Mouse (Mus musculus): ENCODE data around the gene Rgl1. TPM values are rescaled to one million over a fixed set of nuclear protein-coding genes. Genes with fewer than 3 reads are reported as not detected.
A peak's percentile ranks its signal among the peaks of the same experiment; 100 is the strongest.

The Rgl1 gene
- polyA plus RNA-seq, 1 experiment from 2014 or later: 48.3 TPM

DNA sequence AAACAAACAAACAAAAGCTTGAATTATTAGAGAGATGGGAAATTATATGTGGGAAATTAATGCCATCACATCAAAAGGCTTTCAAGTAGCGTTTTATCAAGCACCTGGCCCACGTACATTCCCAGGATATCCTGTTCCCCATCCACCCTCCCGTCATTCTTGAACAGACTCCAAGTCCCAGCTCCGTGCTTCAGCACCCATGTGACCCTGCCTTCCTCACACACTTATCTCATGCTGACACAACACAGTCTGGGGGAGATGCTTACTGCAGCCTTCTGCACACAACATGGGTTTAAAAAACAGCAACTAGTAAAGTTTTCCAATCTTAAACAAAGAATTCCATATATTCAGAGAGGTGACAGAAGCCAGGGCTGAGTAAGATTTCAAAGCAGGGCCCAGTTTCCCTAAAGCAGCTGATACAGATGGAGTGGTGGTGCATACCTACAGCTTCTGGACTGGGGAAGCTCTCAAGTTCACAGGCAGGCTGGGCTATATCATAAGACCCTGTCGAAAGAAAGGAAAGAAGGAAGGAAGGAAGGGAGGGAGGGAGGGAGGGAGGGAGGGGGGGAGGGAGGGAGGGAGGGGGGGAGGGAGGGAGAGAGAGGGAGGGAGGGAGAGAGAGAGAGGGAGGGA lies 38.4 kb downstream of the Rgl1 start:
- Histone ChIP-seq H3K9me3 (replicated peaks; ENCODE audit: control insufficient read depth, low read length) (no peaks in the 10 kb centered on the region), H3K36me3 (ENCODE audit: control insufficient read depth, insufficient read depth, low read length) (no peaks in the 10 kb centered on the region), H3K4me3 (replicated peaks; ENCODE audit: low read length) (no peak overlapping the region), H3K4me2 (ENCODE audit: low read depth, low read length) (no peak overlapping the region), H3K4me1 (ENCODE audit: control insufficient read depth, insufficient read depth, low read length) (no peaks in the 10 kb centered on the region), H3K9ac (ENCODE audit: low read length) (no peak overlapping the region), H3K27me3 (ENCODE audit: control insufficient read depth, insufficient read depth, low read length) (no peaks in the 10 kb centered on the region), H3K27ac (ENCODE audit: low read length) (no peak overlapping the region)
- no peak for ATAC-seq (ENCODE audit: insufficient read depth, low FRiP score)
- WGBS: 41% methylated on average over 4 of the region's 5 CpGs

DNA sequence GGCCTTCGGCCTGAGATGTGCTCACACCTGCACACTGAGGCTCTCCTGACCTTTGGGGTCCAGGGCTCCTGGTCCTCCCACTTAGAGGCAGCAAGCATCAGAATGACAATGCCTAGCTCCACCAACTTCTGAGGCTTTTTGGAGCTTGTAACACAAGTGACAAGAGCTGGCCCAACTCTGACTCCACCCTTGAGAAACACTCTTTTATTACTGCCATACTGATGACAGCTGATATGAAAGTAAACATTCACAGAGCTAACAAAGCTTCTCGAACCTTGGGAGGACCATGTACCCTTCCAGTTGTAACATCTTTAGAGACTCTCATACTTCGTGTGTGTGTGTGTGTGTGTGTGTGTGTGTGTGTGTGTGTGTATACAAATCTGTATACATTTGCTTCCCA lies 40.1 kb downstream of the Rgl1 start:
- 54% methylated on average over 3 of the region's 3 CpGs for WGBS
- H3K27me3 ChIP-seq (ENCODE audit: control insufficient read depth, insufficient read depth, low read length): no peaks in the 10 kb centered on the region
- no peak for ATAC-seq (ENCODE audit: insufficient read depth, low FRiP score)
- no peak overlapping the region for H3K4me3 ChIP-seq (replicated peaks; ENCODE audit: low read length)
- no peak overlapping the region for H3K27ac ChIP-seq (ENCODE audit: low read length)
- H3K4me1 ChIP-seq (ENCODE audit: control insufficient read depth, insufficient read depth, low read length): no peaks in the 10 kb centered on the region
- no peaks in the 10 kb centered on the region for H3K36me3 ChIP-seq (ENCODE audit: control insufficient read depth, insufficient read depth, low read length)
- H3K9ac ChIP-seq (ENCODE audit: low read length): no peak overlapping the region
- H3K4me2 ChIP-seq (ENCODE audit: low read depth, low read length): no peak overlapping the region
- H3K9me3 ChIP-seq (replicated peaks; ENCODE audit: control insufficient read depth, low read length): no peaks in the 10 kb centered on the region

DNA sequence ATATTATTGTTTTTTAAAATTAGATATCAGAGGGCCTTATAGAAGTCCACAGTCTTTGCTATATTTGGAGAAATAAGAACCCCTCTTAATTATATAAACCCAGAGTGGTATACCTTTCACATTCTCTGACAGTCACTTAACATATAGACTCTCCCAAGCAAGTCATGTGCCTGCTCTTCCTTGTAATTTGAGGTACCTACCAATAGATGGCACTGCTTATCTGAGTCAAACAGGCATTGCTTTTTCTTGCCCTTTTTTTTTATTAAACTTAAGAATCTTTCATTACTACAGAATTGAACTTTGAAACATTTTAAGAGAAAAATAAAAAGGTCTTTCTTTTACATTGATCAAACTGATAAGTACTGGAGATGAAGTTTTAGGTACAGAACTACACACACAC lies 41.9 kb downstream of the Rgl1 start:
- Histone ChIP-seq H3K4me1 (ENCODE audit: control insufficient read depth, insufficient read depth, low read length) (no peaks in the 10 kb centered on the region), H3K27ac (ENCODE audit: low read length) (no peak overlapping the region), H3K4me2 (ENCODE audit: low read depth, low read length) (no peak overlapping the region), H3K9me3 (replicated peaks; ENCODE audit: control insufficient read depth, low read length) (no peaks in the 10 kb centered on the region), H3K27me3 (ENCODE audit: control insufficient read depth, insufficient read depth, low read length) (no peaks in the 10 kb centered on the region), H3K4me3 (replicated peaks; ENCODE audit: low read length) (no peak overlapping the region), H3K36me3 (ENCODE audit: control insufficient read depth, insufficient read depth, low read length) (no peaks in the 10 kb centered on the region), H3K9ac (ENCODE audit: low read length) (no peak overlapping the region)
- ATAC-seq (ENCODE audit: insufficient read depth, low FRiP score): no peak

DNA sequence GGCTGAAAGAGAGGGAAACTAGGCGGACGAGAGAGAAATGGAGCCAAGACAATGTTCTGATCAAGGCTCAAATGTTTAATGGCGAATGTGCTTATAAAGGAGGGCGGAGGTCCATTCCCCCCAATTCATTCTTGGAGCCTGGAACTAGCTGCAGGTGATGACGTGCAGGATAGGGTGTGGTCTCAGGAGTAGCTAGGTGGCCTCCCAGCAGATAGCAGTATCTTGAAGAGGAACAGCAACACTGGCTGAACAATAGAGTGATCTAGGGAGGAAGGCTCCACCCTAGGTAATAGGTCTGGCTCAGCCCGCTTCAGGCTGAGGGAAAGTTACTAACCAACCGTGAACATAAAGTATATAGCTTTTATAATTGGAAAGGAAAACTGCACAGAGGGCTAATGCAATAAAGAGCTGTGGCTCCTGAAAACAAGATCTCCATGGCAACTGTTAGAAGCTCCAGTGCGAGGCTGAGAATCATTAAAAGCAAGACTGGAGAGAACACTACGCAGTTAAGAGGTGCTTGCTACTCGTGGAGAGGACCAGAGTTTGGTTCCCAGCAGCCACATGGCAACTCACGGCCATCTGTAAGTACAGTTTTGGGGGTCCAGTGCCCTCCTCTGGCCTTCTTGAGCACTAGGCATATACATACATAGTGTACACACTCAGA lies 44.5 kb downstream of the Rgl1 start:
- Histone ChIP-seq H3K9ac (ENCODE audit: low read length) (no peak overlapping the region), H3K27me3 (ENCODE audit: control insufficient read depth, insufficient read depth, low read length) (no peaks in the 10 kb centered on the region), H3K4me2 (ENCODE audit: low read depth, low read length) (no peak overlapping the region), H3K4me3 (replicated peaks; ENCODE audit: low read length) (no peak overlapping the region), H3K4me1 (ENCODE audit: control insufficient read depth, insufficient read depth, low read length) (peaks cover 5% of the 10 kb centered on the region; the same call in 1 of the 2 replicates), H3K9me3 (replicated peaks; ENCODE audit: control insufficient read depth, low read length) (no peaks in the 10 kb centered on the region), H3K36me3 (ENCODE audit: control insufficient read depth, insufficient read depth, low read length) (no peaks in the 10 kb centered on the region), H3K27ac (ENCODE audit: low read length) (no peak overlapping the region)
- ATAC-seq (ENCODE audit: insufficient read depth, low FRiP score): no peak
- 81% methylated on average over 11 of the region's 11 CpGs for WGBS

DNA sequence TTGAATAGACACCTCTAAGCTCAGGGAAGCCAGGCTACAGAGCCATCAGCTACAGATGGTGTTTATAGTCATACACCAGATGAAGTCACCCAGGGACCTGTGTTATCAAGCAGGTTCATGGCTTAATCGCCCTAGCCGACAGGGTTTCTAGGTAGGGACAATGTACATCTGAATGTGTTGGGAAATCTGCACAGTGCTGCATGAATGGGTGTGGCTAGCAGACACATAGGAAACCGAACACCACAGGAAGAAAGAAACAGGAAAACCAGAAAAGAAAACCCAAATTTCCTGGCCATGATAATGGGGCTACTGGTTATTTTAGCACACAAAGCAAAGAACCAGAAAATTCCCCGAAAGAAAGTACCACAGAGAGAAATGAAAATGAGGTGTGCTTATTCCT lies 45.2 kb downstream of the Rgl1 start:
- Histone ChIP-seq H3K27me3 (ENCODE audit: control insufficient read depth, insufficient read depth, low read length) (no peaks in the 10 kb centered on the region), H3K4me1 (ENCODE audit: control insufficient read depth, insufficient read depth, low read length) (peaks cover 5% of the 10 kb centered on the region; the same call in 1 of the 2 replicates), H3K4me3 (replicated peaks; ENCODE audit: low read length) (no peak overlapping the region), H3K9me3 (replicated peaks; ENCODE audit: control insufficient read depth, low read length) (no peaks in the 10 kb centered on the region), H3K4me2 (ENCODE audit: low read depth, low read length) (no peak overlapping the region), H3K27ac (ENCODE audit: low read length) (no peak overlapping the region), H3K36me3 (ENCODE audit: control insufficient read depth, insufficient read depth, low read length) (no peaks in the 10 kb centered on the region), H3K9ac (ENCODE audit: low read length) (no peak overlapping the region)
- WGBS: 67% methylated on average over 4 of the region's 4 CpGs
- no peak for ATAC-seq (ENCODE audit: insufficient read depth, low FRiP score)

DNA sequence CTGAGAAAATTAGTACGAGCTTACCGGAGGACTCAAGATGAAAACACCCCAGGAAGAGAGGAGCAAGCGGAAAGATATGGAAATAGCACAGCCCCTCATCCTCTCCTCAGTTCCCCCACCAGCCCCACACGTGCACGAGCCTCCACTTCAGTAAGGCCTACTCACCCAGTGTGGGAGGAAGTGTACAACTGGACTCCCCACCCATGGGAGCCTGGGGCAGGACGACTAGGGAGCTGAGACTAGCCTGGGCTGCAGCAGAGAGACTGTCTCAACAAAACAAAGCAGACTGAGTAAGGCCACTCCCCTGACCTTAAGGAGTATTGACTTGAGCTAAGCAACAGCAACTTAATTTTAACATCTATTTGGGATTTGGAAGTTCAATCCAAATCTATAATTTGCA lies 48.0 kb downstream of the Rgl1 start:
- peak overlapping the region; percentile 87 for H3K27ac ChIP-seq (ENCODE audit: low read length)
- no peak overlapping the region for H3K4me3 ChIP-seq (replicated peaks; ENCODE audit: low read length)
- 0 out of 2 replicates have a peak overlapping the region, but pooled peaks have one; percentile 43 for H3K9ac ChIP-seq (ENCODE audit: low read length)
- H3K9me3 ChIP-seq (replicated peaks; ENCODE audit: control insufficient read depth, low read length): no peaks in the 10 kb centered on the region
- 39% methylated on average over 6 of the region's 6 CpGs for WGBS
- peak; percentile 29; the same call in 1 of the 2 replicates for ATAC-seq (ENCODE audit: insufficient read depth, low FRiP score)
- no peaks in the 10 kb centered on the region for H3K27me3 ChIP-seq (ENCODE audit: control insufficient read depth, insufficient read depth, low read length)
- peaks cover 5% of the 10 kb centered on the region; the same call in 1 of the 2 replicates for H3K4me1 ChIP-seq (ENCODE audit: control insufficient read depth, insufficient read depth, low read length)
- no peak overlapping the region for H3K4me2 ChIP-seq (ENCODE audit: low read depth, low read length)
- no peaks in the 10 kb centered on the region for H3K36me3 ChIP-seq (ENCODE audit: control insufficient read depth, insufficient read depth, low read length)

DNA sequence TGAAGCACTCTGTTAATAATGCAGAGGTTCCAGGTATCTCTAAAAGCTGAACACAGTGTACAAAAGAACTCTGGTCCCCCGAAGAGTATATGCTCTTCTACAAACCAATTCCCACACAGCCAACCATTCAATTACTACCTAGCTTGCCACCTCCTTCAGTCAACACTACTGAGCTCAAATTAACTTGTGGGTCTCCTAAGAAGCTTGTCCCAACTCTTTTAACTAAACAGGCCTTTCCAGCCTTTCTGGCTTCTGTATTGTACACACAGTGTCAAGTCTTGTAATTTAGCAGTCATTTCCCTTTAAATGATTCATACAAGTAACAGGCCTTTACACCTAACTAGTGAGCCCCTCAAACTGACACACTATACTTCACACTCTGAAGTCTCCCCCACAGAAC lies 48.8 kb downstream of the Rgl1 start:
- Histone ChIP-seq H3K36me3 (ENCODE audit: control insufficient read depth, insufficient read depth, low read length) (no peaks in the 10 kb centered on the region), H3K27me3 (ENCODE audit: control insufficient read depth, insufficient read depth, low read length) (no peaks in the 10 kb centered on the region), H3K4me1 (ENCODE audit: control insufficient read depth, insufficient read depth, low read length) (peaks cover 5% of the 10 kb centered on the region; the same call in 1 of the 2 replicates), H3K4me2 (ENCODE audit: low read depth, low read length) (0 out of 2 replicates have a peak overlapping the region, but pooled peaks have one; percentile 0), H3K4me3 (replicated peaks; ENCODE audit: low read length) (no peak overlapping the region), H3K27ac (ENCODE audit: low read length) (peak overlapping the region; percentile 87), H3K9me3 (replicated peaks; ENCODE audit: control insufficient read depth, low read length) (no peaks in the 10 kb centered on the region), H3K9ac (ENCODE audit: low read length) (no peak overlapping the region)
- peak; percentile 62; the same call in 1 of the 2 replicates for ATAC-seq (ENCODE audit: insufficient read depth, low FRiP score)
- WGBS: 56% methylated on average over 1 of the region's 1 CpGs

DNA sequence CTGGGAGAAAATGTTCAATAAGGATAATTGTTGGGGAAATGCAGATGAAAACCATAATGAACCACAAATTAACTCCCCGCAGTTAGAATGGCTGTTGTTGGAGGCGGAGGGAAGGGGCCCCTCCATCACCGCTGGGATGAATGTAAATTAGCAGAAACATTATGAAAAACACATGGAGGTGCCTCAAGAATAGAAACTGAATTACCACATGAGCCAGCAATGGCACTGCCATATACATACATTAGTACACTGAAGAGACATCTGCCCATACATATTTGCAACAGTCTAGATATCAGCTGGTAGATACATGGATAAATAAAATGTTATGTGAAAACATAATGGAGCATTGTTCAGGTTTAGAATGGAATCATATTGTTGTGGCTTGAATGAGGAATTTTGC lies 51.7 kb downstream of the Rgl1 start:
- Histone ChIP-seq H3K4me1 (ENCODE audit: control insufficient read depth, insufficient read depth, low read length) (peaks cover 5% of the 10 kb centered on the region; the same call in 1 of the 2 replicates), H3K27ac (ENCODE audit: low read length) (no peak overlapping the region), H3K36me3 (ENCODE audit: control insufficient read depth, insufficient read depth, low read length) (no peaks in the 10 kb centered on the region), H3K27me3 (ENCODE audit: control insufficient read depth, insufficient read depth, low read length) (no peaks in the 10 kb centered on the region), H3K9ac (ENCODE audit: low read length) (no peak overlapping the region), H3K4me2 (ENCODE audit: low read depth, low read length) (no peak overlapping the region), H3K9me3 (replicated peaks; ENCODE audit: control insufficient read depth, low read length) (no peaks in the 10 kb centered on the region), H3K4me3 (replicated peaks; ENCODE audit: low read length) (no peak overlapping the region)
- WGBS: 88% methylated on average over 3 of the region's 3 CpGs
- ATAC-seq (ENCODE audit: insufficient read depth, low FRiP score): no peak

DNA sequence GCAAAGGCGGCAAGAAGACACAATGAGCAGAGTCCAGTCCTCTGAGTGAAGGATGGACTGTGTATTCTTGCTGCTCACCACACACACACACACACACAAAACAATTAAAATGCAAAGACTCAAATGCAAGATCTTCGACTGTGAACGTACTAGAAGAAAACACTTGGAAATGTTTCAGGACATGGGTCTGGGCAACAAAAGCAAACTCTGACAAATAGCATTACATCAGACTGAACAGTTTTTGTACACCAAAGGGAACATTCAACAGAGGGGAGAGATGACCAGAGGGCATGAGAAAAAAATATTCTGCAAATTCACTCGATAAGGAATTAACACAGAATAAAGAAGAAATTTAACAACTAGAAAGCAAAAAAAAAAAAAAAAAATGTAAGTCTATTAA lies 52.2 kb downstream of the Rgl1 start:
- 87% methylated on average over 4 of the region's 4 CpGs for WGBS

More for the DNA sequence above, 52.2 kb downstream of the Rgl1 start:
- ATAC-seq (ENCODE audit: insufficient read depth, low FRiP score): no peak
- Histone ChIP-seq H3K4me3 (replicated peaks; ENCODE audit: low read length) (no peak overlapping the region), H3K27me3 (ENCODE audit: control insufficient read depth, insufficient read depth, low read length) (no peaks in the 10 kb centered on the region), H3K4me1 (ENCODE audit: control insufficient read depth, insufficient read depth, low read length) (peaks cover 5% of the 10 kb centered on the region; the same call in 1 of the 2 replicates), H3K9me3 (replicated peaks; ENCODE audit: control insufficient read depth, low read length) (no peaks in the 10 kb centered on the region), H3K9ac (ENCODE audit: low read length) (no peak overlapping the region), H3K27ac (ENCODE audit: low read length) (no peak overlapping the region), H3K36me3 (ENCODE audit: control insufficient read depth, insufficient read depth, low read length) (no peaks in the 10 kb centered on the region), H3K4me2 (ENCODE audit: low read depth, low read length) (no peak overlapping the region)

Data from stomach, embryonic 16.5 days (tissue).